Mouse (Mus musculus) G1E (cell line): Measurements from ENCODE around the gene Svopl.

ENCODE experiments used
- CTCF ChIP-seq: IDR thresholded peaks from 2 replicates; pipeline ENCODE4 v1.5.1; 2012; ENCODE audit warnings: low read depth, low read length, inconsistent platforms, mixed read lengths
- GATA1 ChIP-seq: IDR thresholded peaks from 2 replicates; pipeline ENCODE4 v1.6.1; 2012; ENCODE audit warnings: borderline replicate concordance, low read length, inconsistent platforms, mixed read lengths
- POLR2AphosphoS5 ChIP-seq: IDR thresholded peaks from 2 replicates; pipeline ENCODE4 v1.6.1; 2012; ENCODE audit warnings: low read depth, low read length, inconsistent platforms; ENCODE audit not compliant: insufficient replicate concordance
- TAL1 ChIP-seq: conservative IDR thresholded peaks from 2 replicates; pipeline ENCODE4 v1.6.1; 2012; ENCODE audit warnings: low read depth, low read length, inconsistent platforms, mixed read lengths

DNA sequence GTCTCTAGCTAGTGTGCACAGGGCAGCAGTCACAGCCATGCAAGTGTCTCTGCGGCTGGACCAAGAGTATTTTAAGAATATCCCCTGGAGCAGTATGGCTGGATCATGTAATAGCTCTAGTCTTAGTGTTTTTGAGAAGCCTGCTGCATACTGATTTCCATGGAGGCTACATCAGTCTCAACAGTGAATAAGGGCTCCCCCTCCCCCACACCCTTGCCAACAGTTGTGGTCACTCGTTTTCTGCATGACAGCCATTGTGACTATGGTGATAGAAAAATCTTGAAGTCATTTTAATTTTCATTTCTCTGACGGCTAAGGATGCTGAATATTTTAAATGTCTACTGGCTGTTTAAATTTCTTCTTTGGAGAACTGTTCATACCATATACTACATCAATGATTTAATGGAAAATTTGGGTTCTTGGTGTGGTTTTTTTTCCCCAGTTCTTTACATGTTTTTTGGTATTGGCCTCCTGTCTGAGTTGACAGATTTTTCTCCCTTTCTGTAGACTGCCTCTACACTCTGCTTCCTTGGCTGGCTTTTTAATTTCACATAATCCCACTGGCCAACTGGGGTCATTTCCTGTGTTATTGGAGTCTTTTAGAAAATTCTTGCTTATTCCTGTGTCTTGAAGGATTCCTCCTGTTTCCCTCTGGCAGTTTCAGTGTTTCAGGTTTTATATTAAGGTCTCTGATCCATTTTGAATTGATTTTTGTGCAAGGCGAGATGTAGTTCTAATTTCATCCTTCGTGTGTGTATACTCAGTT is 13.8 kb downstream of the Svopl start:
- no peak for TF ChIP-seq POLR2AphosphoS5
- no peak for TF ChIP-seq CTCF
- no peak for TF ChIP-seq TAL1
- TF ChIP-seq GATA1 = no peak
